Mouse (Mus musculus): ENCODE data around the gene Atp2b2. TPM values are rescaled to one million over a fixed set of nuclear protein-coding genes. Genes with fewer than 3 reads are reported as not detected.

The Atp2b2 gene
- total and polyA plus RNA-seq, 3 experiments, result 0.04 TPM; not detected in 2

- Histone ChIP-seq H3K9ac (ENCODE audit: control insufficient read depth, low read depth, low read length, poor library complexity, severe bottlenecking) (no peak overlapping the region), H3K4me3 (ENCODE audit: control insufficient read depth in 1 of 2, insufficient read depth in 1 of 2, low read depth in 2 of 2, low read length in 2 of 2) (no peak overlapping the region), H3K27me3 (ENCODE audit: control insufficient read depth in 1 of 2, insufficient read depth in 2 of 2, low read length in 2 of 2) (no peaks in the 10 kb centered on the region), H3K36me3 (ENCODE audit: control insufficient read depth in 1 of 2, insufficient read depth in 2 of 2, low read length in 2 of 2) (no peaks in the 10 kb centered on the region), H3K27ac (ENCODE audit: control insufficient read depth, low read depth, low read length) (no peak overlapping the region), H3K4me1 (ENCODE audit: control insufficient read depth in 1 of 2, insufficient read depth in 2 of 2, low read length in 2 of 2) (no peaks in the 10 kb centered on the region), H3K79me2 (ENCODE audit: control insufficient read depth, insufficient read depth, low read length, poor library complexity) (no peaks in the 10 kb centered on the region), H3K9me3 (replicated peaks; ENCODE audit: insufficient read depth, low read length) (no peaks in the 10 kb centered on the region)
- DNase-seq (ENCODE audit: low read depth, low spot score), result no peak
- TF ChIP-seq CTCF (IDR thresholded peaks at IDR 0.05 in 2 of 3, conservative IDR thresholded peaks at IDR 0.05 in 1 of 3; ENCODE audit: control insufficient read depth in 1 of 3, insufficient read depth in 1 of 3, low read depth in 2 of 3, low read length in 3 of 3, poor library complexity in 1 of 3, severe bottlenecking in 1 of 3) (no peak), SIN3A (IDR thresholded peaks at IDR 0.05; ENCODE audit: low read length) (no peak), MEF2A (IDR thresholded peaks at IDR 0.05; ENCODE audit: extremely low read depth, insufficient replicate concordance, low read depth, low read length, poor library complexity, severe bottlenecking) (no peak), EP300 (IDR thresholded peaks at IDR 0.05; ENCODE audit: low read depth in 1 of 2, low read length in 2 of 2) (no peak), USF1 (IDR thresholded peaks at IDR 0.05; ENCODE audit: low read depth, low read length) (no peak), BHLHE40 (IDR thresholded peaks at IDR 0.05; ENCODE audit: borderline replicate concordance, low read depth, low read length) (no peak), KAT2A (conservative IDR thresholded peaks at IDR 0.05; ENCODE audit: low read depth, low read length) (no peak), GATA1 (IDR thresholded peaks at IDR 0.05; ENCODE audit: low read depth, low read length) (no peak), USF2 (IDR thresholded peaks at IDR 0.05; ENCODE audit: borderline replicate concordance in 1 of 2, insufficient read depth in 1 of 2, low read depth in 1 of 2, low read length in 2 of 2) (no peak), ELF1 (IDR thresholded peaks at IDR 0.05; ENCODE audit: low read depth, low read length) (no peak), ZMIZ1 (IDR thresholded peaks at IDR 0.05; ENCODE audit: low read depth, low read length) (no peak), CHD2 (IDR thresholded peaks at IDR 0.05; ENCODE audit: low read length) (no peak), TBP (IDR thresholded peaks at IDR 0.05; ENCODE audit: low read depth, low read length) (no peak), MYB (IDR thresholded peaks at IDR 0.05; ENCODE audit: low read depth, low read length) (no peak)
Observed at GRCm38 (mm10) chr6:113969751-113970150, 72.7 kb downstream of the Atp2b2 start.

- Histone ChIP-seq H3K36me3 (ENCODE audit: control insufficient read depth in 1 of 2, insufficient read depth in 2 of 2, low read length in 2 of 2) (no peaks in the 10 kb centered on the region), H3K27me3 (ENCODE audit: control insufficient read depth in 1 of 2, insufficient read depth in 2 of 2, low read length in 2 of 2) (no peaks in the 10 kb centered on the region), H3K9ac (ENCODE audit: control insufficient read depth, low read depth, low read length, poor library complexity, severe bottlenecking) (no peak overlapping the region), H3K4me1 (ENCODE audit: control insufficient read depth in 1 of 2, insufficient read depth in 2 of 2, low read length in 2 of 2) (no peaks in the 10 kb centered on the region), H3K27ac (ENCODE audit: control insufficient read depth, low read depth, low read length) (no peak overlapping the region), H3K9me3 (replicated peaks; ENCODE audit: insufficient read depth, low read length) (no peaks in the 10 kb centered on the region), H3K4me3 (ENCODE audit: control insufficient read depth in 1 of 2, insufficient read depth in 1 of 2, low read depth in 2 of 2, low read length in 2 of 2) (no peak overlapping the region), H3K79me2 (ENCODE audit: control insufficient read depth, insufficient read depth, low read length, poor library complexity) (no peaks in the 10 kb centered on the region)
- TF ChIP-seq USF1 (IDR thresholded peaks at IDR 0.05; ENCODE audit: low read depth, low read length), result no peak
- no peak for TF ChIP-seq TAL1 (IDR thresholded peaks at IDR 0.05; ENCODE audit: low read length)
- TF ChIP-seq MAX (IDR thresholded peaks at IDR 0.05; ENCODE audit: low read length), result no peak
- peak; percentile 14 for DNase-seq (ENCODE audit: low read depth, low spot score)
Observed at GRCm38 (mm10) chr6:113962811-113963210, 79.6 kb downstream of the Atp2b2 start.

Measured in MEL (cell line).